Mouse (Mus musculus): Measurements from ENCODE around the gene Cryge.

Gene Cryge

GRCm38 (mm10) chr1:65012726-65013125 is 38.2 kb downstream of the Cryge start:
- DNase-seq (ENCODE audit: low spot score in 2 of 2), result no peak

- peak; percentile 56 to 59 for DNase-seq (ENCODE audit: low spot score in 2 of 2)
Measured at GRCm38 (mm10) chr1:65010153-65010552, 40.8 kb downstream of the Cryge start.

GRCm38 (mm10) chr1:65005575-65005974 is 45.4 kb downstream of the Cryge start:
- no peak for DNase-seq (ENCODE audit: low spot score in 2 of 2)

- DNase-seq (ENCODE audit: low spot score in 2 of 2), result no peak
Measured at GRCm38 (mm10) chr1:65004526-65004925, 46.4 kb downstream of the Cryge start.

Measured in frontal cortex, postnatal 36 days (tissue).